Comparison of ENCODE assay signal across 19 mouse cellular contexts in the genomic region with DNA sequence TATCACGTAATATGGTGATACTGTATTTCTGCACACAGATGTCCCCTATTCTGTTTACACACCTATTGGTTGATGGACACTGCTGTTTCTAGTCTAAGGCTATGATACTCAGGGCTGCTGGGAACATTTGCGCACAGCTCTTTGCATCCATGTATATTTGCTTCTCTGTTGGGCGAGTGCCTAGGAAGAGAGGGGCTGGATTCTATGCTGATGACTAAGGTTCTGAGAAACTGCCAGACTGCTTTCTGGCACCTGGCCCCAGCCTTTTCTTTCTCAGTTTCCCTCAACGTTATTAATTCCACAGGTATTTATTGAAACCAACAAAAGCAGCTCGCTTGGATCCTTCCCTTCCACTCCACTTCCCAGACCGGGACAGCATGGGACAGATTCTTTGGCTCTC.
A peak's percentile ranks its signal among the peaks of the same experiment; 100 is the strongest.
DNase-seq lines count a peak whose midpoint lies in the region; ATAC-seq lines count a peak whose summit lies in the region.
"Had no signal": no experiment of that assay in that cellular context is flagged by ENCODE, and none has a peak within 500 bp of the region (broad histone marks: within the 10 kb centered on the region; RNA-seq: fewer than 3 reads in every experiment).

No protein-coding gene starts in this region.

- H3K27me3 ChIP-seq in forebrain, embryonic 14.5 days (replicated peaks; ENCODE audit: control insufficient read depth, insufficient read depth, low read length): peaks cover 8% of the 10 kb centered on the region; the same call in 1 of the 2 replicates
- H3K27me3 ChIP-seq in forebrain, embryonic 10.5 days (ENCODE audit: poor library complexity, severe bottlenecking): peaks cover 100% of the 10 kb centered on the region
- H3K27me3 ChIP-seq in limb, embryonic 13.5 days: peaks cover 4% of the 10 kb centered on the region; the same call in 1 of the 2 replicates
- peaks cover 98% of the 10 kb centered on the region for H3K27me3 ChIP-seq in limb, embryonic 10.5 days (ENCODE audit: low read depth, poor library complexity, severe bottlenecking)

- intact Hi-C loops in left cerebral cortex, postnatal 4 days (cut with DNase I): no loop called here

- 56% methylated on average over 6 of the region's 6 CpGs for WGBS in forebrain, embryonic 14.5 days
- 83% methylated on average over 6 of the region's 6 CpGs for WGBS in forebrain, embryonic 10.5 days
- 50% methylated on average over 6 of the region's 6 CpGs for WGBS in limb, embryonic 13.5 days
- WGBS in limb, embryonic 10.5 days: 83% methylated on average over 6 of the region's 6 CpGs

- no peak overlapping the region for H3K4me3 ChIP-seq in forebrain, embryonic 14.5 days (ENCODE audit: low read depth, low read length)
- H3K4me3 ChIP-seq in forebrain, embryonic 10.5 days: no peak overlapping the region
- no peak overlapping the region for H3K4me3 ChIP-seq in limb, embryonic 13.5 days
- H3K4me3 ChIP-seq in limb, embryonic 10.5 days: no peak overlapping the region
- H3K4me3 ChIP-seq: heart, embryonic 15.5 days; hindbrain, embryonic 10.5 days; neural tube, embryonic 15.5 days had no signal

- H3K9me3 ChIP-seq in forebrain, embryonic 14.5 days (replicated peaks; ENCODE audit: control insufficient read depth, low read length): no peaks in the 10 kb centered on the region
- H3K9me3 ChIP-seq in forebrain, embryonic 10.5 days: peaks cover 4% of the 10 kb centered on the region; the same call in 1 of the 2 replicates
- H3K9me3 ChIP-seq in limb, embryonic 13.5 days: peaks cover 4% of the 10 kb centered on the region
- no peaks in the 10 kb centered on the region for H3K9me3 ChIP-seq in limb, embryonic 10.5 days (replicated peaks)
- H3K9me3 ChIP-seq: heart, embryonic 15.5 days; hindbrain, embryonic 10.5 days; neural tube, embryonic 15.5 days had no signal

- no peak overlapping the region for H3K9ac ChIP-seq in forebrain, embryonic 14.5 days (ENCODE audit: low read length)
- no peak overlapping the region for H3K9ac ChIP-seq in limb, embryonic 13.5 days
- H3K9ac ChIP-seq: heart, embryonic 15.5 days; neural tube, embryonic 15.5 days had no signal

- H3K36me3 ChIP-seq in forebrain, embryonic 14.5 days (ENCODE audit: control insufficient read depth, insufficient read depth, low read length): no peaks in the 10 kb centered on the region
- H3K36me3 ChIP-seq in forebrain, embryonic 10.5 days (replicated peaks): no peaks in the 10 kb centered on the region
- H3K36me3 ChIP-seq in limb, embryonic 13.5 days: no peaks in the 10 kb centered on the region
- no peaks in the 10 kb centered on the region for H3K36me3 ChIP-seq in limb, embryonic 10.5 days
- H3K36me3 ChIP-seq: G1E; heart, embryonic 15.5 days; hindbrain, embryonic 10.5 days; neural tube, embryonic 15.5 days had no signal

- ATAC-seq in forebrain, embryonic 14.5 days: peak; percentile 44; the same call in 1 of the 2 replicates
- 0 out of 2 replicates have a peak, but pooled peaks have one; percentile 38 for ATAC-seq in limb, embryonic 13.5 days (ENCODE audit: low FRiP score, low read depth)
- ATAC-seq: inflammation-experienced regulatory T-cells, adult 6 months had no signal

- no peak overlapping the region for H3K4me2 ChIP-seq in forebrain, embryonic 14.5 days (ENCODE audit: low read length)
- H3K4me2 ChIP-seq in limb, embryonic 13.5 days (replicated peaks): no peak overlapping the region
- H3K4me2 ChIP-seq: heart, embryonic 15.5 days; midbrain, embryonic 11.5 days; neural tube, embryonic 15.5 days had no signal

- peaks cover 16% of the 10 kb centered on the region for H3K4me1 ChIP-seq in forebrain, embryonic 14.5 days (ENCODE audit: control insufficient read depth, insufficient read depth, low read length)
- peaks cover 25% of the 10 kb centered on the region for H3K4me1 ChIP-seq in forebrain, embryonic 10.5 days
- peaks cover 49% of the 10 kb centered on the region for H3K4me1 ChIP-seq in limb, embryonic 13.5 days
- peaks cover 45% of the 10 kb centered on the region for H3K4me1 ChIP-seq in limb, embryonic 10.5 days
- H3K4me1 ChIP-seq: heart, embryonic 15.5 days had no signal

- DNase-seq in forebrain, embryonic 14.5 days (ENCODE audit: low spot score): peak; percentile 77
- DNase-seq in forebrain, embryonic 10.5 days (ENCODE audit: extremely low spot score, low spot score): no peak
- no peak for DNase-seq in limb, embryonic 10.5 days (ENCODE audit: low spot score)
- DNase-seq in left cerebral cortex, postnatal 4 days: peak; percentile 25
- peak; percentile 21 for DNase-seq in right cerebral cortex, postnatal 4 days
- no peak for DNase-seq in spleen, postnatal 36 days (ENCODE audit: low spot score in 2 of 2)
- DNase-seq in adrenal gland, postnatal 25 days: no peak
- DNase-seq: adrenal gland, postnatal 10 days; liver; lung, adult 18-20 months; lung, postnatal 36 days; retina, postnatal 1 day had no signal

- H3K27ac ChIP-seq in forebrain, embryonic 14.5 days (ENCODE audit: low read depth, low read length): no peak overlapping the region
- no peak overlapping the region for H3K27ac ChIP-seq in forebrain, embryonic 10.5 days
- no peak overlapping the region for H3K27ac ChIP-seq in limb, embryonic 13.5 days
- no peak overlapping the region for H3K27ac ChIP-seq in limb, embryonic 10.5 days
- H3K27ac ChIP-seq: heart, embryonic 15.5 days; hindbrain, embryonic 10.5 days; neural tube, embryonic 15.5 days had no signal

Comparison
In these comparisons a context has a peak if more than half of its experiments do, and no peak if none do; other contexts are left out.
1. DNase-seq: peak in forebrain, embryonic 14.5 days (single experiment), left cerebral cortex, postnatal 4 days (single experiment) and right cerebral cortex, postnatal 4 days (single experiment); none in forebrain, embryonic 10.5 days (single experiment), limb, embryonic 10.5 days (single experiment), spleen, postnatal 36 days (0 of 2) and adrenal gland, postnatal 25 days (single experiment).